In the genomic region with DNA sequence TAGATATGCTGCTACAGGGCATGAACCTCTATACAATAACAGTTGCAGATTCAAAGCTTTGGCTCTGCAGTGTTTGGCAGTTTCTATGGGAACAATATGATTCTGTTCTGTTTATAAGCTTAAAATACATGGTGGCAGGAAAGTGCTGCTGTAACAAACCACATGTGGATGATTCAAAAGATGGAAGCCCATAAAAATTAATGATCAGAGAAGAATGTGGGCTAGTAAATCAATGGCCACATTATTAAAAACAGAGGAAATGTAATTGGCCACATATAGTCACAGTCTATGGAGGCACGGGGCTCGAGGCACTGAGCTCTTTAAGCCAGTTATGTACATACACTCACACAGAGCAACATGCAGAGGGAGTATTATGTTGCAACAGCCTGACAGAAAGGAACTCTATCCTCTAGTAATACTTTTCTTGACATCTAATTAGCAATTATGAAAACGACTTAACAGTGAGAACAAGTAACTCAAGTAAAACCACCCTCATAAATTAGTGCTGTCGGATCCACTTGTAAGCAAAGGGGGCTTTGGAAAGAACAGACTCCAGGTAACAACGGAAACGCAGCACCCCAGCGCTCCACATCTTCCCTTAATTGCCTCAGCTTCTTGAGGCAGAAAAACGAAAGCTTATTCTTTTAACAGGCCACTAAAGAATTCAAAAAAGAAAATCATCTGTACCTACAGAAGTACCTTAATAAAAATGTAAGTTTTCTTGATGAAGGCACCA, we compare ENCODE assay signal across 12 mouse cellular contexts.
DNase-seq lines count a peak whose midpoint lies in the region; ATAC-seq and TF ChIP-seq lines count a peak whose summit lies in the region.
"Had no signal": no experiment of that assay in that cellular context is flagged by ENCODE, and none has a peak within 500 bp of the region (broad histone marks: within the 10 kb centered on the region; RNA-seq: fewer than 3 reads in every experiment).

No protein-coding gene starts in this region.

- no peak for TF ChIP-seq CTCF in hindbrain, postnatal 0 days (IDR thresholded peaks at IDR 0.05; ENCODE audit: low read depth)

- DNase-seq in embryo, embryonic 10.5 days (ENCODE audit: low spot score) = peak; percentile 26
- no peak for DNase-seq in embryo, embryonic 10 days (ENCODE audit: low spot score)
- DNase-seq in midbrain, embryonic 14.5 days = peak; percentile 14
- DNase-seq in hindbrain, postnatal 0 days (ENCODE audit: low spot score) = peak; percentile 5
- DNase-seq in adrenal gland, adult 18-20 months (ENCODE audit: low spot score in 2 of 2) = no peak
- no peak for DNase-seq in adrenal gland, postnatal 4 days (ENCODE audit: low spot score in 2 of 2)
- DNase-seq: cerebellum, adult 9-11 months; kidney, postnatal 25 days; thymus, adult 2 months had no signal

- no peaks in the 10 kb centered on the region for H3K36me3 ChIP-seq in midbrain, embryonic 14.5 days (ENCODE audit: control insufficient read depth, insufficient read depth, low read length)
- H3K36me3 ChIP-seq in midbrain, embryonic 13.5 days = no peaks in the 10 kb centered on the region
- no peaks in the 10 kb centered on the region for H3K36me3 ChIP-seq in hindbrain, postnatal 0 days (ENCODE audit: insufficient read depth, low read length)
- no peaks in the 10 kb centered on the region for H3K36me3 ChIP-seq in neural tube, embryonic 14.5 days (ENCODE audit: control insufficient read depth, insufficient read depth, low read length)

- no peak overlapping the region for H3K9ac ChIP-seq in midbrain, embryonic 14.5 days (replicated peaks; ENCODE audit: low read length)
- H3K9ac ChIP-seq in midbrain, embryonic 13.5 days (replicated peaks) = no peak overlapping the region
- H3K9ac ChIP-seq in hindbrain, postnatal 0 days (replicated peaks; ENCODE audit: low read length) = no peak overlapping the region
- H3K9ac ChIP-seq in neural tube, embryonic 14.5 days (replicated peaks; ENCODE audit: low read depth, low read length) = no peak overlapping the region
- H3K9ac ChIP-seq: liver, embryonic 14.5 days had no signal

- WGBS in midbrain, embryonic 14.5 days = 71% methylated on average over 8 of the region's 8 CpGs
- WGBS in midbrain, embryonic 13.5 days = 72% methylated on average over 8 of the region's 8 CpGs
- WGBS in hindbrain, postnatal 0 days = 60% methylated on average over 8 of the region's 8 CpGs
- 37% methylated on average over 8 of the region's 8 CpGs for WGBS in neural tube, embryonic 14.5 days

- H3K4me2 ChIP-seq in midbrain, embryonic 14.5 days (ENCODE audit: low read length) = no peak overlapping the region
- no peak overlapping the region for H3K4me2 ChIP-seq in midbrain, embryonic 13.5 days (replicated peaks)
- H3K4me2 ChIP-seq in hindbrain, postnatal 0 days (ENCODE audit: low read depth, low read length) = no peak overlapping the region
- H3K4me2 ChIP-seq in neural tube, embryonic 14.5 days (ENCODE audit: low read depth, low read length) = no peak overlapping the region

- H3K4me1 ChIP-seq in midbrain, embryonic 14.5 days (ENCODE audit: control insufficient read depth, insufficient read depth, low read length) = no peaks in the 10 kb centered on the region
- H3K4me1 ChIP-seq in midbrain, embryonic 13.5 days (replicated peaks) = no peaks in the 10 kb centered on the region
- no peaks in the 10 kb centered on the region for H3K4me1 ChIP-seq in hindbrain, postnatal 0 days (ENCODE audit: insufficient read depth, low read length)
- H3K4me1 ChIP-seq in neural tube, embryonic 14.5 days (ENCODE audit: control insufficient read depth, insufficient read depth, low read length) = no peaks in the 10 kb centered on the region

- H3K9me3 ChIP-seq in midbrain, embryonic 14.5 days (ENCODE audit: control insufficient read depth, low read length) = no peaks in the 10 kb centered on the region
- H3K9me3 ChIP-seq in midbrain, embryonic 13.5 days = no peaks in the 10 kb centered on the region
- H3K9me3 ChIP-seq in hindbrain, postnatal 0 days (ENCODE audit: low read length) = no peaks in the 10 kb centered on the region
- no peaks in the 10 kb centered on the region for H3K9me3 ChIP-seq in neural tube, embryonic 14.5 days (ENCODE audit: control insufficient read depth, low read length)

- H3K27ac ChIP-seq in midbrain, embryonic 14.5 days (replicated peaks; ENCODE audit: low read depth, low read length) = no peak overlapping the region
- no peak overlapping the region for H3K27ac ChIP-seq in midbrain, embryonic 13.5 days
- H3K27ac ChIP-seq in hindbrain, postnatal 0 days = no peak overlapping the region
- no peak overlapping the region for H3K27ac ChIP-seq in neural tube, embryonic 14.5 days (ENCODE audit: low read depth, low read length)
- H3K27ac ChIP-seq: liver, embryonic 14.5 days had no signal

- H3K4me3 ChIP-seq in midbrain, embryonic 14.5 days (replicated peaks; ENCODE audit: low read depth, low read length) = no peak overlapping the region
- no peak overlapping the region for H3K4me3 ChIP-seq in midbrain, embryonic 13.5 days (replicated peaks)
- H3K4me3 ChIP-seq in hindbrain, postnatal 0 days (ENCODE audit: low read length) = no peak overlapping the region
- H3K4me3 ChIP-seq in neural tube, embryonic 14.5 days (ENCODE audit: low read depth, low read length) = no peak overlapping the region

- ATAC-seq in midbrain, embryonic 14.5 days (ENCODE audit: low FRiP score, low TSS enrichment) = no peak
- ATAC-seq in midbrain, embryonic 13.5 days = no peak
- ATAC-seq in hindbrain, postnatal 0 days = peak; percentile 67; the same call in 1 of the 2 replicates
- ATAC-seq in neural tube, embryonic 14.5 days (ENCODE audit: low read depth) = peak; percentile 95

- H3K27me3 ChIP-seq in midbrain, embryonic 14.5 days (ENCODE audit: control insufficient read depth, insufficient read depth, low read length) = no peaks in the 10 kb centered on the region
- no peaks in the 10 kb centered on the region for H3K27me3 ChIP-seq in midbrain, embryonic 13.5 days
- no peaks in the 10 kb centered on the region for H3K27me3 ChIP-seq in hindbrain, postnatal 0 days (ENCODE audit: insufficient read depth, low read length)
- no peaks in the 10 kb centered on the region for H3K27me3 ChIP-seq in neural tube, embryonic 14.5 days (ENCODE audit: control insufficient read depth, insufficient read depth, low read length)

Comparison
In these comparisons a context has a peak if more than half of its experiments do, and no peak if none do; other contexts are left out.
1. DNase-seq: peak in embryo, embryonic 10.5 days (single experiment), midbrain, embryonic 14.5 days (single experiment) and hindbrain, postnatal 0 days (single experiment); none in embryo, embryonic 10 days (single experiment), adrenal gland, adult 18-20 months (0 of 2) and adrenal gland, postnatal 4 days (0 of 2).
2. ATAC-seq: peak in hindbrain, postnatal 0 days (single experiment) and neural tube, embryonic 14.5 days (single experiment); none in midbrain, embryonic 14.5 days (single experiment) and midbrain, embryonic 13.5 days (single experiment).